Mouse (Mus musculus) CD8-positive naive resting alpha-beta T cell, adult 2 months (primary cell): ENCODE results near the gene Slc25a13.

Experiments used
- DNase-seq, 2 experiments: peaks; one replicate each; pipeline ENCODE4 v3.0.0; 2022; ENCODE audit warnings: low read depth in 2 of 2, low spot score in 2 of 2

Slc25a13 gene

DNA sequence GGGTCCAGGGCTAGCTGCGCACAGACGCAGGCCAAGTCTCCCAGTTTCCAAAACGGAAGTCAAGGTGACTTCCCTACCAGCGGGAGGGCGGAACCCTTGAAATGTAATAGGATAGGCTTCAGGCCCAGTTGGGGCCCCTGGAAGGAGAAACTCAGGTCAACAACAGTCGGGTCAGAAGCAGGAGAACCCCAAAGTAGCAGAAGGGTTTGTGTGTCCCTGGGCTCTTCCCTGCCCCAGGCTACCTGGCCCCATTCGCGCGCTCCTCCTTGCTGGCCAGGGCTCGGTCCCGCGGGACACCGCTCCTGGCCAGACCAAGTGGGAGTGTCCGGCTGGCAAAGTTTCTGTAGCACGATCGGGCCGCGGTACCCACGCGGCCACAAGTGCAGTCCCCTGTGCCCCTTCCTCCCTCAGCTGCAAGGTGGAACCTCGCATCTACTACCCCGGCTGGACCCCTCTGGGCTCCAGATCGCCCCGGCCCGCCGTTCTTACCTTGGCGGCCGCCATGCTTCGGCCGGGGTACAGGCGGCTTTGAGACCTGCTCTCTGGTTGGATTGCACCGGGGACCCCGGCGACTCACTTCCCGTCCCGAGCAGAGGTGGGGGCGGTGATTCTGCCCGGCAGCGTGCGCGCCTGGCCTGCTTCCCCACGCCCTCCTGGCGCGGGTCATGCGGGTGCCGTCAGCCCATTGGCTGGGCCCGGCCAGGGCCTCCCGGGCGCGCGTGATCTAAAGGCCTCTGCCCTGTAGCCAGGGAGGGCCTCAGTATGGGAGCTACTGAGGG lies at the start of gene Slc25a13:
Gene Slc25a13 (minus strand): TSS at position 667 of the 779 bp plus-strand sequence.
- peak; percentile 25 to 27 for DNase-seq

DNA sequence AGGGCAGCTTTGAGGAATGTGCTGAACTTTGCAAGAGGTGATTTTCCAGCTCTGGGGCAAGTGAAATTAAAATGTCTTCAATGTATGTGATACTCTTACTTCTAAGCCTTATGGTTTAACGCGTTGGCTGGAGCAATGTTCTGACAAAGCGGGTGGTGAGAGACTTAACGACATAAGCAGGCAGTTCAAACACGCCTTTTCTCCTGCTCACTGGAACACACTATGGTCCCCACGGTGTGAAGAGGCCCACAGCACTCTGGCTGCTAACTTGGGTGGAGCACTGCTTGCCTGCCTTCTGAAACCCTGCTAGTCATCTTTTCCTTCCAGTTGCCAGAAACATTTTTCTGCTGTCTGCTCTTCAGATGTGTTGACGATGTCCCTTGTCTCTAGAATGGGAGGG lies 48.8 kb upstream of the Slc25a13 start:
- DNase-seq, result no peak

DNA sequence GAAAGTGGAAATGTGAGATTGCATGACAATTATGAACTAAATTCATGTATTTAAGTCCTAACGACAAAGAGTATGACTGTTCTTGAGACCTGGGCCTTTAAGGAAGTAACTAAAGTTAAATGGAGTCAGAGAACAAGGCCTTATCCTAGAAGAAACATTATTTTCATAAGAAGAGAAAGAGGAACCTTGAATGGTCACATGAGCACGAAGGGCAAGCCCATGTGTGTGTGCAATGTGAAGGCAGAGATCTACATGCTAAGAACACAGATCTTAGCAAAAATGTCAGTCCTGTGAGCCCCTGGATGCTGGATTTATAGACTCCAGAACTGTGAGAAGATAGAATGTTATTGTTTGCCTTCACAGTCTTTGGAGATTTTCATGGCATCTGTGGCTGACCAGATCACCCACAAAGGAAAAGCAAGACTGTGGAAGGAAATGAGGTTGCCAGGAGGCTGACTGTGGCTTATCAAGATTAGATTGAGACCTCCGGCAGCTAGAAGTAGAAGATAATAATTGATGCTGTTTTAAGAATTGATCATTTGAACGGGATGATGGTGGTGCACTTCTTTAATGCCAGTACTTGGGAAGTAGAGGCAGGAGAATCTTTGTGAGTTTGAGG lies 46.4 kb upstream of the Slc25a13 start:
- DNase-seq, result no peak

DNA sequence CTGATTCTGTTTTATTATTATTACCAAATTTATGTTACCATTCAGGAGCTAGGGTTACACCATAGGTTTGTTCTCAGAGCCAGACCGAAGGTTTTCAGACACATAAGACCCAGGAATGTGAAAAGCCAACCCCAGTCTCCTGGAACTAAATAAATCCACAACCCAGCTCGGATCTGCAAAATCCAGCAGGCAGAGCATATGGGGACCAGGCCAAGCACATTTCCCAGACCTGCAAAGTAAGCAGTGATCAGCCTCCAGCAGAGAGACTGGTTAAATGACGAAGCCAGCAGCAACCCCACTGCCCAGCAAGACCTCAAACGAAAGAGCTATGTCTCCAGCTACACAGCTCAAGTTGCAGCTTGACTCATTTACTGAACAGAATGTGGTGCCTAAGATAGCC lies 43.9 kb upstream of the Slc25a13 start:
- DNase-seq, result no peak

DNA sequence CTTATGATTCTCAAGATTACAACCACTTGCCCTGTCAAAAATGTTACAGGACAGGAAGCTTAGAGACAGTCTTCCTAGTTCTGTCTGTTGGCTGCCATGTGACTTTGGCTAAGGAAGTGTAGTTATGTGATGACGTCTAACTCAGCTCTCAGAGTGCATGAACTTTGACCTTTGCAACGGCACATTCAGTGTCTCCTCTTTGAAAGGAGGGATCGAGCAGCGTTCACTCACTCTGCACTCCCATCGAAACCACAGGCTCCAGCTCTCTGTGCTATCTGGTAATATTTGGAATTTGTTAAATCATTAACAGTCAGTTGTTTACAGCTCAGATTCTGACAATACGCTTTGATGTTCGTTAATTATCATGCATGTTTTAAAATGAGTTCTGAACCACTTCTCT lies 31.5 kb upstream of the Slc25a13 start:
- no peak for DNase-seq

DNA sequence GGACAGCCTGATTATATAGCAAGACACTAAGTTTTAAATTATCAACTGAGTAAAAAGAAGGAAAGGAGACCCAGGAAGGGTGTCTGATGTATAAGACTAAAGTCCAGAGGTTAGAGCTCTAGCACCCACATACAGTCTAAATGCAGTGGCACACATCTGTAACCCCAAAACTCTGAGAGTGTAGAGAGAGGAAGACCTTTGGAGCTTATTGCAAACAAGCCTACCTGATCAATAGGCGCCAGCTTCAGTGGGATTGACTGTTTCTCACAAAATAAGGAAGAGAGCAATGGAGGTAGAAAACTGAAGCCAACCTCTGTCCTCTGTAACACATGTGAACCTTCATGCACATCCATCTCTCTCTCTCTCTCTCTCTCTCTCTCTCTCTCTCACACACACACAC lies 26.9 kb upstream of the Slc25a13 start:
- DNase-seq, result no peak

DNA sequence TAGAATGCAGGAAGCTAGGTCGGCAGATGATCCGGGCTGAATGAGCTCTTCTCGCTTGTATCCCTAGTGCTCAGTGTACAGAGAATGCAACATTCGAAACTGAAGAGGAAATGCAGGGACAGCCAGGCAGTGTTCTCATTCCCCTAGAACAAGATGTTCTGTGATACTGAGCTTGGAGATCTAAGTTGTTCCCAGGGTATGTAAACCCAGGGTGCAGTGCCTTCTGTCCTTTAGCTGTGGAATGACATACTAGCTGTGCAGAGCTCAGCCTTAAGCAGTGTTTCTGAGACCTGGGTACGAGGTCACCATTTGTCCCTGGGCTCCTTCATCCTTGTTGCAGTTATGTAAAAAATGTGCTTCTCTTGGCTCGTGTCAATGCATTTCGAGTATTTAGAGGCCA lies 25.1 kb upstream of the Slc25a13 start:
- no peak for DNase-seq

DNA sequence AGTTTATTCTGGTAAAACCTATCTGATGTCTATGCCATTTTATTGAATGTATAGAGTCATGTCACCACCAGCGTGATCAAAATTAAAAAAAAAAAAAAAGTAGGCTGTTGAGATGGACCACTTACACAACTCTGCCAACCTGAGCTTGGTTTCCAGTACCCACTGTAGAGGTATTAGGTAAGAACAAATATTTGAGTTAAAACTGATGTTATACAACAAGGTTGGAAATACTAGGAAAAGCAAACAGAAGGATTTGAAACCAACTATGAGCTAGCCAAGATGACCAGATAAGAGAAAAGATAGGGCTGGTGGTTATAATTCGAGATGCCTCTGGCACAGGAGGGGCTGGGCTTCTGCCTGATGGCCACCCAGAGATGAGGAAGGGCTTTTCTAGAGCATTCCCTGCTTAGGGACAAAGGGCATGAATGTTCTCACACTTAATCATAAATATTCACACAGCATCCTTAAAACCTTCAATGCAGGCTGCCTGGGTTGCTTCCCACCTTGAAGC lies 19.9 kb upstream of the Slc25a13 start:
- DNase-seq, result no peak

DNA sequence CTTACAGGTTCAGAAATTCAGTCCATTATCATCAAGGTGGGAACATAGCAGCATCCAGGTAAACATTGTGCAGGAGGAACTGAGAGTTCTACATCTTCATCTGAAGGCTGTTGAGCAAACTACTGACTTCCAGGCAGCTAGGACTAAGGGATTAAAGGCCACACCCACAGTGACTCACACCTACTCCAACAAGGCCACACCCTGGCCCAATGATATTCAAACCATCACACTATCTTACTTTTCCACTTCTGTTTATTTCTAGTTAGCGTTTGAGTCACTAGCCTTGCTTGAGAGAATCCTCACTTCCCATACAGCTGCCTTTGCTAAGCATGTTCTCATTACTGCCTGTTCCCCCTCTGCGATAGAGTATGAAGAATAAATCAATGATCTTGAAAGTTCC lies 13.3 kb upstream of the Slc25a13 start:
- no peak for DNase-seq

DNA sequence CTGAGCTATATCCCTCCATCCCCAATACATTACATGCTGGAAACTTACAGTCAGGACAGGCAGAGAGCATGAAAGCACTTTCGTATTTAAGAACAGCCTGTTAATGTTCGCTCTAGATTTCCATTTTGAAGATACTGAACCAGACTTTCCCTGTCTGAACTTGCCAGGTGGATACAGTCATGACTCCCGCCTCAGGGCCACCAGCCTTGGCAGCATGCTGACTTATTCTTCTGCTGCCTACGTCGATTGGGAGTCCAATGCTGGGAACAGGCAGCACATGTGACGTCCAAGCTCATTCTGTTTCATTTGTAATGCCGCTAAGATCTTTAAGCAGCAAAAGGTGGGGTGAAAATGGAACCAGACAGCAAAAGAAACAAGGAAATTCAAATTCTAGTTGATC lies 5.7 kb upstream of the Slc25a13 start:
- no peak for DNase-seq

DNA sequence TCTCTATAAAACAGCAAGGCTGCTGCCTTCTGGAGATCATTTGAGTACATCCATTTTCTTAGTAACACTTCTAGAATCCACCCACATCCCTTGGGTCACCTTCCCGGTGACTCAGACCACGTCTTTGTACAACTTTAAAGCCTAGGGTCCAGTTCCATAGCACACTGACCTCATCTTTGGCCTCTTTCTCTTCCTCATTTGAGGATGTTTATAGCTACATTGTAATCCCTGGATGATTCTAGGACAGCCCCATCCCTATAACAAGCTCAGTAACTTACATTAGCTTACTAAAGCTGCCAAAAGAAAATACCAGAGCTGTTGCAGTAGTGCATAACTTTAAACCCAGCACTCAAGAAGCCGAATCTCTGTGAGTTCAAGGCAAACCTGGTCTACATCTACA lies 3.6 kb upstream of the Slc25a13 start:
- no peak for DNase-seq

DNA sequence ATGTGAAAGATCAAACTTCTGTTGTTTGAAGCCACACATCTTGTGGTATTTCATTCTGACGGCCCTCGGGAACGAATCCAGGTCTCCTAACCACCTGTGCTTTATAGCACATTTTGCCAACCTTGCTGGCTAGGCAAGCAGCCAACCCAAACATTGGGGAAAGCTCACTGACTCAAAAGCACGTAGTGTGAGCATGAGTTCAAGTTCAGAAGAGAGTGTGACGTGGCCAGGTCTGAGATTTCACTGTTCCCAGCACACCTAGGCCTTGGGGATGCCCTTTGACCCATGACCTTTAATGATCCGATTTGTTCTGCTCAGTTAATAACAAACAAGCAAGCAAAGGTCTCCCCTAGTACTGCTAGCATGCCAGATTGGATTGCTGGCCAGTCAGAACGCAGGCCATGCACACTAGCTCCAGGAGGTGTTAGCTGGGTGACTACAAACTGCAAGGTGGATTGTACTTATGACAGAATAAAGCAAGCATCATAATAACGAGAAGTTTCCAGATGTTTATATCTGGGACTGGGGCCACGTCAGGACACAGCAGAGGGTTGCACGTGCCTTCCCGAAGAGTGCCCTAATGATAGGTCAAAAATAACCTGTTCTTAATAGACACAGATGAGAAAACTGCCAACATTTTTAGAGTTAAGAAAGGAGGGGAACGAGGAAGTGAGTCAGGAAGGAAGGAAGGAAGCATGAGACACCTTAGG lies 2.8 kb upstream of the Slc25a13 start:
- no peak for DNase-seq

DNA sequence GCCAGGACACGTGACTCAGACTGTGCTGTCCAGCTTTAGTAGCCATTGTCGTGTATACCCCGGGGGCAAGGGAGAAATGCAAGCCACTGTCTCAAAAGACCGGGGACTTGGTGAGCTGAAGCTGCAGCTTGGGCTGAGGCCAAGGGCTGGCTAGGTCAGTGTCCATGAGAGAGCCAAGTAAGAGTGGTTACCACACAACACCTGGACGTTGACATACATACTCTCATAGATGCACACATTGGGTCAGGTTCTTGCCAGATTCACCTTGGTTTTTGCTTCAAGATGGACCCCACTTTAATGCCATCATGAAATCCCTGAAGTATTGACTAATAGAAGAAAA lies 283 bp upstream of the Slc25a13 start:
- no peak for DNase-seq

DNA sequence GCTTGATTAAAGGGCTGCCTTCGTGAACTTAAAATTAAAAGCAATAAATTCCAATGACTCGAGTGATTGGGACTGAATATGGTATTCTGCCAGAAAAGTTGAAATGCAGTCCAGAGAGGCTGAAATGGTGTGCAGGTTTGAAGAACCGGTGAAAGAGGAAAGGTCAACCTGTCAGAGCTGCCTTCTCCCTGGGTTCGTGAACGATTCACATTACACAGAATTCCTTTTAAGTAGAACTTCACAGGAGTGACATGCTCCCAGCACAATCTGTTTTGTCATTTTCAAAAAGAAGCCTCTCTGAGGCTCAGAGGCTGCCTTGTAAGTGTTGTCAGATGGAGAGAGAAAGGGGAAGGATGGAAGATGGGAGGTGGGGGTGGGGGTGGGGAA lies 860 bp downstream of the Slc25a13 start:
- DNase-seq, result no peak

DNA sequence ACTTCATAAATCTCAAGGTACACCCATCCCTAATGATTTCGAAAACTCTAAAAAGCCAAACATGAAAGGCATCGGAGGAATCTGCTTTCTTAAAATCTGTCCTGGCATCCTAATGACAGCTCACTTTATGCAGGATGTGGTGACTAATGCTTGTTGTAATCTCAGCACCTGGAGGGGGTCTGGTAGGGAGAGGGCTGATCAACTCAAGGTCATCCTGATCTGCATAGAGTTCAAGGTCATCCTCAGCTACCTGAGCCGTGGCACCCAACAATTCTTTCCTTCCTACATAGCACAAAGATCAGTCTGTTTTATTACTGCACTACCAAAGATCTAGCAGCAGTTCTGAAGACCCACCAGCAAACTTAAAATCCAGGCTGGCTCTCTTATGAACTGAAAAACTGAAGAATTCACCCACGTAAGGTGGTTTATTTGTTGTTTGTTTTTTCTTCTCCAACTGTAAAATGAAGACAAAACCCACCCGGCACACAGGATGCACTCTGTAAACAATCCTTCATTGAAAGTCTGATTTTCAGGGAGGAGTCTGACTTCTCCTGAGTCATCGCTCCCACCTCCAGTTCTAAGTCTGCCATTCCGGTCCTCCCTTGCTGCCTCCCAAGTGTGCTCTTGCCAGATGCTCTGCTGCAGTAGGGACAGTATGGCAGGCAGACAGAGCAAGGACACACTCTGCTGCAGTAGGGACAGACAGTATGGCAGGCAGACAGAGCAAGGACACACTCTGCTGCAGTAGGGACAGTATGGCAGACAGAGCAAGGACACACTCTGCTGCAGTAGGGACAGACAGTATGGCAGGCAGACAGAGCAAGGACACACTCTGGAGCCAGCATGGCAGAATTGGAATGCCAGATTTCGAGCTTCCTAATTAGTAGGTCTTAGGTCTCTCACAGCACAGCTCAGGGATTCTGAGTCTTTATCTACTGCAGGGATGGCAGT lies 4.3 kb downstream of the Slc25a13 start:
- DNase-seq, result no peak

DNA sequence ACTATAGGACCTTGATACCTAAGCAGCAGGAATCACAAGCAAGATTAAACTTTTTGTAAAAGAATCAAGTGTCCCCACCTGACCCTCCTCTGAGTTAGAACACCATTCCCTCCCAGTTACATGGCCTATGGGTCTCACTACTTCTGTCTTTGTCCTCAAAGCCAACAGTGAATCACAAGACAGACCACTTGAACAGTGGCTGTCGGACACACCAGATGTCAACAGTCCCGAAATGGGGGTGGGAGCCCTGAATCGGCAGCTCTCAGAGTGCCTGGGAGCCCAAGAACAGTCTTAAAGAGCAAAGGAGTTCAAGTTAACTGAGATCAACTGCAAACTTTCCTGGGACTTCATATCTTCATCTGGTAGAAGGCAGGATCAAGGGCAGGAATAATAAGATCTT lies 5.0 kb downstream of the Slc25a13 start:
- DNase-seq, result no peak

DNA sequence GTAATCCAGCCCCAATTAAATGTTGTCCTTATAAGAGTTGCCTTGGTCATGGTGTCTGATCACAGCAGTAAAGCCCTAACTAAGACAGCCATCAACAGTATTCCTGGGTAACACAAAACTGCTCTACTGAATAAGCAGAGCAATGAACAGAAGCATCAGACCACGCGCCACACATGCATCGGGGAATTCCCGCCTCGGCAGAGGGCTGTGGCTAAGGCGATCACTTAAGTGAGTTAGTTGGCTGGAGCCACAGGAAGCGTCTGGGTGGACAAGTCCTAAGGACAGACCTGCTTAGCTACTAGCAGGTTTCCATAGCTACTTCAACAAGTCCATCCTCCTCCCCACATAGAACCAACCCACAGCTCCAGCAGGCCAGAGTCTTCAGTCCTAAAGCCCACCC lies 6.3 kb downstream of the Slc25a13 start:
- no peak for DNase-seq

DNA sequence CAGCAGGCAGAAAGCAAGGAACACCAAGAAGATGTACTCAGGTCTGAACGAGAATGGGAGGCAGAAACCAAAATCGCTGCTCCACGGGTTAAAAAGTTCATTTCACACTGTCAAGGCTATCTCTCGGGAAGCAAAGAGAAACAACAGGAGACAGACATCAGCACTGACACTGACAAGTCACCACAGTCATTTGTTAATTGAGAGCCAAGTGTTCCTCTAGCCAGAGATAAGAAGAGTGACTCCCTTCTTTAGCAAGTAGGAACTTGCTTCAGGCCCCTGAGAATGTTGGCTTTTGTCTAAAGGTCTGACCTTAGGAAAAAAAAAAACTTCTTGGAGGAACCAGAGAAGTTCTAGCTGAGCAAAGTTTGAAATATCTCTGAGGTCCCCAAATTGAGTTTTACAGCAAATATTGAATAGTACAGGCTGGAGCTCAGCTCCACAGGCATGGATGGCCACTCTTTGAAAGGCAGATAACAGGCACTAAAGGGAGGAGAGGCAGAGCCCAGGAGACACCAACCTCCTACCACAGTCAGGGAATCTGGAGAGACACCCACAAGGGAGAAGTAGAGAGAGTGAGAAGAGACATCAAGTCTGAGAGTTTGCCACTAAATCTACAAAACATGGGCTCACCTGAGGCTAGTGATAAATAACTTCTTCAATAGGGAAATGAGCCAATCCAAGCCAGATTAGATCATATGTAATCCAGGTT lies 8.5 kb downstream of the Slc25a13 start:
- DNase-seq, result no peak

DNA sequence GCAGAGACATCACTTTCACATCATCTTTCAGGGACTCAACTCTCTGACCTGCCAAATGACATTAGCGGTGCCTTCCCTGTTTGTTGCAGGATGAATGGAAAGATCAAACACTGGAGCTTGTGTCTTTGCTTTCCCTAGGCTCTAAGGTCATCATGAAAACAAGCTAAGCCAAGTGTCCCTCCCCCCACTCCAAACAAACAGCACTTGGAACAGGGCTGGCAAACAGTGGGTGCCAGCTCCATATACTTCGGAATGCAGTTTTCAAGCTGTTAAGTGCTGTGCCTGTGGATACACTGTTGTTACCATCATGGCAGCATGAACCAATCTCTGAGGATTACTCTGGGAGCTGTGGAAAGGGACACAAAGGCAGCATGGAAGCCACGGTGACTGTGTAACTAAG lies 9.1 kb downstream of the Slc25a13 start:
- no peak for DNase-seq

DNA sequence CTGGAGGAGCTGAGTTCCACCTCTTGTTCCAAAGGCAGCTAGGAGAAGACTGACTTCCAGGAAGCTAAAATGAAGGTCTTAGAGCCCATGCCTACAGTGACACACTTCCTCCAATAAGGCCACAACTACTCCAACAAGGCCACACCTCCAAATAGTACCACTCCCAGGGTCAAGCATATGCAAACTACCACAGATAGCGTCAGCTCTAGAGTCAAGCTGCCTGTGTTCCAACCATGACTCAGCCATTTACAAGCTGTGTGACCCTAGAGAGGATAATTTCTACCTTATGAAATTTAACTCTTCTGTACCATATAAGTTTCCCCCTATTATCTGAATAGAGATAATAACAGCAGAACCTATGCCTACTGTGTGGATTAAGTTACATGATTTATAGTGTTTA lies 9.6 kb downstream of the Slc25a13 start:
- DNase-seq, result no peak
